Mouse (Mus musculus) urinary bladder, postnatal 14 days (tissue): ENCODE measurements at regions not wholly inside any gene's neighbourhood (a gene's known extent, or its start where the extent isn't known, plus 50 kb on each side); places are given as distances from the start of the nearest gene placed in this dataset.

Experiments
- DNase-seq: peaks from one replicate; pipeline ENCODE4 v3.0.0; 2021; ENCODE audit warnings: low spot score

DNA sequence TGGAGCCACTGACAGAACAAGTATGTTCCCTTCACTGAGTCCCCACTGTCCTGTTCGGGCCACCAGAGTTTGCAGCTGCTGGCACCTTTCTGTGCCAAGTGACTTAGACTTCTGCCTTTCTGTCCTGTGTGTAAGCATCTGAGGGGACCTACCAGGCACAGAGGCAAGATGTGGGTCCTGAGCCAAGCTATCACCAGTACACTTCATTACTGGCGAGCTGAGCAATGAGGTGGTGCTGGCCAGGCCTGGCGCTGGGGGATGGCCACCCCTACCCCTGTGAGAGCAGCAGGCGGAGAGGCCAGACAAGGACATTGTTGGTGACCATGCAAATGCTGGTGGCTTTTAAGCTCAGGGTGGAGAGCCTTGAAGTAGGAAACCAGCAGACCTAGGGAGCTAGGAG is 87.6 kb upstream of the Mrps6 start:
- no peak for DNase-seq

DNA sequence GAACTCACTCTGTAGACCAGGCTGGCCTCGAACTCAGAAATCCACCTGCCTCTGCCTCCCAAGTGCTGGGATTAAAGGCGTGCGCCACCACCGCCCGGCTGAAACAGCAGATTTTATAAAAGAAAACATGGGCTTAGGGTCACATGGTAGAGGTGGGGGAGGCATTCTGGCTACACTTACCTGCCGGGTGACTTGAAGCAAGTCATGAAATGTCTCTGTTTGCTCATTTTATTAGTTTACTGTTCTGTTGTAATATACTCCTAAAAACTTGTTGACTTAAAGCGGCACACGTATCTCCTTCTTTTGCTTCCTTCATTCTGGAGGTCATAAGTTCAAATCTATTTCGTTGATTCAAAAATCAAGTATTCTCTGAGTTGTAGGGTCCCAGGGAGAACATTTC is 84.9 kb upstream of the Mrps6 start:
- DNase-seq, result peak; percentile 48

DNA sequence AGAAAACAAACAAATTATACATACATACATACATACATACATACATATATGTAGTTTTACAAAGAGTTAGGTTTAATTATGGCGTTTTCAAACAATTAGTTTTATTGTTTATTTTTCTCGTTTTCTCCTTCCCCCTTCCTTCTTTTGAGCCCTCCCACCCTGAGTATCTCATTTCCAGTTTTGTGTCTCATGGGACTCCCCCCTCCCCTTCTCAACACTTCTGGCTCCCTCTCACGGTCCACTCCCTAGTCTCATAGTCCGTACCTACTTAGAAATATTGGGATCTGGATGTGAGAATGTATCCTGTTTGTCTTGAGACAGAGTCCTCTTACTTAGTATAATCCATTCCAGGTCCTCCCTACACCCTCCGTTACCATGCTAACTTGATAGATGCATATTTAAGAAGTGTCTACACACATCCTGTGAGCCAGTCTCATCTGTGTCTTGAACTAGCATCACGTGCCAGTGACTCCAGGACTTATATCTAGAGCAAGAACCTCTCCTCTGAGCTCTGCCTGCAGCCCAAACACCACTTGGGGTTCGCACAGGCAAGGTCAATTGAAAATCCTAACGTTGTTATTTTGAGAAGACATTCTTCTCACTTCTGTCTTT is 81.8 kb upstream of the Mrps6 start:
- DNase-seq, result no peak

DNA sequence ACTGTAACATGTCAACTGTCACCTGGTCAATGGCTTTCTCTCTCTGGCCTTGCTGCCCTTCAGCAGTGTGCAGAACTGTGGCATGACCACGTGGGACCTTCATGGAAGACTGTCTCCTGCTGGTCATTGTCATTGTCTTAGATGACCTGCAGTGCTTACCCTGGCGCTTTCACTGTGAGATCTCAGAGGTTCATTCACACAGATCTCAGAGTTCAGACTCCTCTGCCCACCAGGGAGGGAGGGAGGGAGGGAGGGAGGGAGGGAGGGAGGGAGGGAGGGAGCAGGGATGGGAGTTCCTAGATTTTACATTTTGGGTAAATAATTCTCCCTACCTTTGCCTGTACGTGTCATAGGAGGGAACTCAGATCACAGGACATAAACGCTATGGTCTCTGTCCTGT is 79.6 kb upstream of the Mrps6 start:
- no peak for DNase-seq

DNA sequence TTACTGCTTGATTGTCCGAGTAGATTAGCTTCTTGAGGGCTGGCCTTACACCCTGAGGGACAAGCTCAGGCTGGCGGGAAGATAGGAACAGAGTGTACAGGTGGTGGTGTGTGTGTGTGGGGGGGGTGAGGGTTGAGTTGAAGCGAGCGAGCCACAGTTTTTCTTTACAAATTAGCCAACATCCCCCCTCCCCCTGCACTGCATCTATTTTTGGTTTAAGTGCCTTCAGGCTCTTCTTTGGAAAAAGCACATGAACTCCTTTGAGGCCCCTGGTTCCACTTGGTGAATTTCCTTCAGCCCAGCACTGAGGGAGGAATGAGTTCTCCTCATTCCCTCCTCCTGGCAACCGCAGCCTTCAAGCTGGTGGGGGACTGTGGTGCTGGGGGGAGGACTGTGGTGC is 79.2 kb upstream of the Mrps6 start:
- peak; percentile 74 for DNase-seq

DNA sequence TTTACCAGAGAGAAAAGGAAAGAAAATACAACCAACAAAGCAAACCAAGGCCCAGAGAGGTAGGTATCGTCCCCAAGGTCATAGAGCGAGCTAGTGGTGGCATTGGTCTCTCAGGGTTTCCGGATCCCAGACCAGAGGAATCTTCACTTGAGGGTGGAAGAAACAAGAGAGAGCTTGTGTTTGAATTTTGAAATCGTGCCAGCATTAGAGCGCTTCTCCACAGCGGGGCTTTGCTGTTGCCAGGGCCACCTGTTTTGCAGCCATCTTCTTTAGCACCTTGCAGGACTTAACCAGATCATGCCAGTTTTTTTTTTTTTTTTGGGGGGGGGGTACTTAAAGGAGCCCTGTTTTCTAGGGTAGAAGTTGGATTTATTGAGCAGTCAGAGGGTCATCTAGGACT is 77.6 kb upstream of the Mrps6 start:
- DNase-seq, result no peak

DNA sequence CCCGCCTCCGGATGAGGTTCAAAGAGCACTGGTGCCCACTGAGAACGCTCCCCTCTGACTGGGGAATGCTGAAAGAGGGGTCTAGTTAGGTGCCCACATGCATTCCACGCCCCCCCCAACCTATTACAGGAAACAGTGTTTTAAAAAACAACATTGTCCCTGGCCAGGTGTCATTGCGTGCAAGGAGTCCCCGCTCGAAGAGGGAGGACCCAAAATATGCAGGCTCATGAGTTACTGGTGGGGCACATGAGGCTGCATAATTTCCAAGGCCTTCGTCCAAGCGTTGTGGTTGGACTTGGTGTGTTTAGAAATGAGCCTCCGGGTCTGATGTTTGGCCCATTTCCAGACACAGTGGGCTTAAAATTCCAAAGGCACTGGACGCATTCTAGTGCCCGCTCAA is 72.9 kb upstream of the Mrps6 start:
- DNase-seq, result no peak

DNA sequence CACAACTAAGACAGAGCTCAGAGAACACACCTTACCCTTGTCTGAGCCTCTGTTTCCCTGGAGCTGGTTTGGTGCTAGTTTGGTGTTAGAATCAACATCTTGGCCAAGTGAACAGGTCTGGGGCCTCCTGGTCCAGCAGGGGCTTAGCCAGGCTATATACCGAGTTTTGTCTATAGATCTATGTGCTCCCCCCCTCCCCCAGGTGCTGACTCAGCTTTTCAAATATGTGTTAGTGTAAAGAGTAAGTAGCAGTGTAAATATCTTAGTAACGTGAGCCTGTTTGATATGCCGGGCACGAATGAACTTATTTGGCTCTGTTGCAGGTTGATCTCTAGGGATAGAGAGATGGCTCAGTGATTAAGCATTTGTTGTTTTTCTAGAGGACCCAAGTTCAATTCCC is 68.7 kb upstream of the Mrps6 start:
- no peak for DNase-seq

DNA sequence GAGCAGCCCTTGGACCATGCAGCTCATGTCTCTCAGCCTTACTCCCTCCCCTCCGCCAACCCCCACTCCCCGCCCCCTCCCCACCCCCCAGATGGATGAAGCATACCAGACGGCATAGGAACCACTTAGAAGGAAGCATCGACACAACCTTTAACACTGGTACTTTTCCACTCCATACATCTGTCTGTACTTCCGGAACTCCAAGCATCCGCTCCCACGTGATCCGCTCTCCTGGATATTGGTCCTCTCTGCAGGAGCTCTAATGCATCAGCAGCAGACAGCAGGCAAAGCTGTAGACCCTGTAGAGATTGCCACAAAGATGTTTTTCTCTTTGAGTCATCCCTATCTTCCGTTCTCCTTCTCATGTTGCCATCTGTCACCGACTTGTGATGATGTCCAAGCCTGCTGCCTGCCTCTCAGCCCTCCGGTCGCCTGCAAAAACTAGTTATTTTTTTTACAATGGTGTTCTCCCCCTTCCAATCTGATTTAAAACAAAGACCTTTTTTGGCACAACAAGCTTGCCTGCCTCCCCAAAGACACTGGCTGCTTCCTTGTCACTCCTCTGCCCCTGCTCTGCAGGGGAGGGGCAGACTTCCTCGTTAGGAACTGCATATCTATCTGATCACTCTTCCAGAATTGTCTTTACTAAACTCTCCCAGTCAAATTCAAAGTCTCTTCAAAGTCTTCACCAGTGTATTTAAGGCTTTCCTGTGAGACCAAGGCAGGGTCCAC is 62.4 kb upstream of the Mrps6 start:
- peak; percentile 14 for DNase-seq

DNA sequence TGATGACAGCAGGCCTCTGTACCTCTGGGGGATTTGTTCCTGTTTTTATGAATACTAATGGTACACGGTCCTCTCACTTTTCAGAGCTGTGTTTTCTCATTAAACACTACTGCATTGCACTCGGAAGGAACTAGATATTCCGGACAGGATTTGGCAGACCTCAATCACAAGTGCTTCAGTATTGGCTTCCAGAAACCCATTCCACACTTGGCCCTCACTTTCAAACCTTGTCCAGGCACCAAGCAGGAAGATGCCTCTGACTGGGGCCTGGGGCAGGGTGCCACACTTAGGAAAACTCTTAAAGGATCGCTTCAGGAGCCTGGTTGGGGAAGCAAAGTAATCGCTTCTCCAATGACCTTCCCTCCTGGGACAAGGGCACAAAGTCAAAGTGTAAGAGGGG is 50.7 kb upstream of the Mrps6 start:
- DNase-seq, result no peak
